Mouse (Mus musculus) testis, adult 2 months (tissue): Measurements from ENCODE around the gene Dhx8. TPM values are rescaled to one million over a fixed set of nuclear protein-coding genes. Genes with fewer than 3 reads are reported as not detected.

Experiments used
- H3K27ac ChIP-seq: fragments of 200-500 bp; 2 replicates; pipeline ENCODE4 v1.5.1; 2012; ENCODE audit warnings: low read depth, low read length; ENCODE audit not compliant: control insufficient read depth, insufficient read depth
- H3K27me3 ChIP-seq: fragments of 200-500 bp; 2 replicates; pipeline ENCODE4 v1.6.1; 2012; ENCODE audit warnings: mild to moderate bottlenecking, low read length, moderate library complexity; ENCODE audit not compliant: control insufficient read depth, insufficient read depth
- H3K36me3 ChIP-seq: fragments of 200-500 bp; 2 replicates; pipeline ENCODE4 v1.6.1; 2012; ENCODE audit warnings: mild to moderate bottlenecking, low read length; ENCODE audit not compliant: control insufficient read depth, insufficient read depth
- H3K4me1 ChIP-seq: fragments of 200-500 bp; 2 replicates; pipeline ENCODE4 v1.6.1; 2012; ENCODE audit warnings: low read length; ENCODE audit not compliant: control insufficient read depth, insufficient read depth
- H3K4me3 ChIP-seq: fragments of 200-500 bp; 2 replicates; pipeline ENCODE4 v1.5.1; 2012; ENCODE audit warnings: low read depth, mild to moderate bottlenecking, low read length, moderate library complexity, mixed read lengths; ENCODE audit not compliant: control insufficient read depth
- CTCF ChIP-seq: fragments of 200-500 bp; IDR thresholded peaks from 2 replicates; pipeline ENCODE4 v1.5.1; 2012; ENCODE audit warnings: low read depth, mild to moderate bottlenecking, inconsistent platforms, low read length, moderate library complexity; ENCODE audit not compliant: control insufficient read depth, insufficient read depth, insufficient replicate concordance
- POLR2A ChIP-seq: fragments of 200-500 bp; IDR thresholded peaks from 2 replicates; pipeline ENCODE4 v1.6.1; 2012; ENCODE audit warnings: low read depth, mild to moderate bottlenecking, inconsistent platforms, low read length, moderate library complexity; ENCODE audit not compliant: control insufficient read depth
- polyA plus RNA-seq: library from polyadenylated mRNA; depleted of rRNA; stranded (reverse); fragments of >200 nt; gene quantifications from 2 replicates; pipeline ENCODE4 v1.2.3, GENCODE M21; 2012

Gene Dhx8
- polyA plus RNA-seq, 1 experiment, result 21.0 TPM

DNA sequence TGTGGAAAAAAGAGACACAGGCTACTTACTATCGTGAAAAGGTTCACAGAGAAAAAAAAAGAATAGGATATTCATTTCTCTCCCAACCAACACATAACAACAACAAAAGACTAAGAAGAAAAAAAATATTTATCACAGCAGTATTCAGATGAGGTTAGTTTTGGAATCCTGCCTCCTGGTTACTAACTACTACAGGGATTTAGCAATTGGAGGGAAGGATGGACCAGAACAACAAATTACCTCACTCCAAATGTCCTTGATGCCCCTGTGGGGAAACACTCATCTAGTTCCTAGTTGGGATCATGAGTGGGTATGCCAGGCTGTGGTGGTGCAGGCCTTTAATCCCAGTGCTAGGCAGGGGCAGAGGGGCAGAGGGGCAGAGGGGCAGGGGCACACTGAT is 33.2 kb upstream of the Dhx8 start:
- Histone ChIP-seq H3K36me3 (no peaks in the 10 kb centered on the region), H3K27ac (no peak overlapping the region), H3K4me3 (no peak overlapping the region), H3K4me1 (peaks cover 6% of the 10 kb centered on the region; the same call in 1 of the 2 replicates), H3K27me3 (no peaks in the 10 kb centered on the region)
- no peak for TF ChIP-seq CTCF
- no peak for TF ChIP-seq POLR2A

DNA sequence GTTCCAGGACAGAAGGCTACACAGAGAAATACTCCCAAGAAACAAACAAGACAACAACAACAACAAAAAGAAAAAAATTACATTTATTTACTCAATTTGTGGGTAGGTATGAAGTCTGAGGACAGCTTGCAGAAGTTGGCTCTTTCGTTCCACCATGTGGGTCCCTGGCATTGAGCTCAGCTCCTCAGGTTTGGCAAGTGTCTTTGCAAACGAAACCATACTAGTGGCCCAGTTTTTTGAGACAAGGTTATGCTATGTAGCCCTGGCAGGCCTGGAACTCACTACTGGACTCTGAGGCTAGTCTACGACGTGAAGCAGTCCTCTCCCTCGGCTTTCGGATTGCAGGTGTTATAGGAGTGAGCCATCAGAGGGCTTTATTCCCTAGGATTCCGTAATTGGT is 32.7 kb upstream of the Dhx8 start:
- TF ChIP-seq POLR2A, result no peak
- no peak for TF ChIP-seq CTCF
- H3K4me3 ChIP-seq, result no peak overlapping the region
- H3K4me1 ChIP-seq, result peaks cover 6% of the 10 kb centered on the region; the same call in 1 of the 2 replicates
- H3K27me3 ChIP-seq, result no peaks in the 10 kb centered on the region
- peak overlapping the region; percentile 2 for H3K27ac ChIP-seq
- H3K36me3 ChIP-seq, result no peaks in the 10 kb centered on the region

GRCm38 (mm10) chr11:101700446-101700845 is 32.3 kb upstream of the Dhx8 start:
- Histone ChIP-seq H3K4me3 (no peak overlapping the region), H3K4me1 (peaks cover 6% of the 10 kb centered on the region; the same call in 1 of the 2 replicates), H3K27me3 (no peaks in the 10 kb centered on the region), H3K27ac (peak overlapping the region; percentile 59), H3K36me3 (no peaks in the 10 kb centered on the region)
- no peak for TF ChIP-seq POLR2A
- TF ChIP-seq CTCF, result no peak

DNA sequence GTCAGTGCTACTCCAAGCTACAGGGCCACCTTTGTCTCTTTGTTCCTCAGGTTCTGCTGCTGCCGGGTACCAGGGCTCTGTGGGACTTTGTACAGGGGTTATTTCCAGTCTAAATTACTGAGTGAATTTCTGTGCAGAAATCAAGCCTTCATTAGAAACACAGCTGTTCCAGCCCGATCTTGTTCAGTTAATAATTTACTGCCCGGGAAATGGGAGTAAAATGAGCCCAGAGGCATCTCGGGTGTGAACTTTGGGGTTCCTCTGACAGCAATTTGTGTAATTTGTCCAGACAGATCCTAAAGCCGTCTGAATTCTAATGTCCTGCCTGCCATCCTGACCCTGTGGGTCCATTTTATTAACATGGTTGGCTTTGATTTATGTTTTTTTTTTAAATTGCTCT is 28.6 kb upstream of the Dhx8 start:
- TF ChIP-seq CTCF, result no peak
- TF ChIP-seq POLR2A, result no peak
- H3K4me1 ChIP-seq, result peaks cover 2% of the 10 kb centered on the region; the same call in 1 of the 2 replicates
- H3K27ac ChIP-seq, result no peak overlapping the region
- no peaks in the 10 kb centered on the region for H3K27me3 ChIP-seq
- no peaks in the 10 kb centered on the region for H3K36me3 ChIP-seq
- H3K4me3 ChIP-seq, result no peak overlapping the region

GRCm38 (mm10) chr11:101706764-101707448 is 25.8 kb upstream of the Dhx8 start:
- no peaks in the 10 kb centered on the region for H3K4me1 ChIP-seq
- no peak for TF ChIP-seq CTCF
- TF ChIP-seq POLR2A, result no peak
- H3K36me3 ChIP-seq, result no peaks in the 10 kb centered on the region
- no peak overlapping the region for H3K4me3 ChIP-seq
- H3K27ac ChIP-seq, result no peak overlapping the region
- H3K27me3 ChIP-seq, result no peaks in the 10 kb centered on the region

DNA sequence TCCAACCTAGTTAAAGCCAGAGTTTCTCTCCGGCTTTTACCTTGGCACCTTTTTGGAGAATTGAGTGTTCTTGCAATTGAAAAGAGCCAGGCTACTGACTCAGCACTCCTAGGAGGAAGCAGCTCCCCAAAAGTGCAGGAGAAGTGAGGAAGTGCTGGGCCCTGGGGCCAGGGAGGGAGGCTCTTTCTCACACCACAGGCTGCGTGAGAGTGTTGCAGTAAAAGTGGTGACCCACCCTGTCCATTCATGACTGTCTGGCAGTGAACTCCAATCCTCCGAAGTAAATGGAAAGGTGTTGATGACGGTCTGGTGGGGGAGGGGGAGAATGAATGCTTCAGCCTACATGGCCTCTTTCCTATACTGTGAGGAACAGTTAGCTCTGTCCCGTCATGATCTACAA is 24.2 kb upstream of the Dhx8 start:
- TF ChIP-seq POLR2A (no peak), CTCF (no peak)
- Histone ChIP-seq H3K27ac (no peak overlapping the region), H3K4me1 (no peaks in the 10 kb centered on the region), H3K36me3 (no peaks in the 10 kb centered on the region), H3K27me3 (no peaks in the 10 kb centered on the region), H3K4me3 (no peak overlapping the region)

- H3K36me3 ChIP-seq, result no peaks in the 10 kb centered on the region
- no peak overlapping the region for H3K27ac ChIP-seq
- H3K4me3 ChIP-seq, result no peak overlapping the region
- no peak for TF ChIP-seq POLR2A
- TF ChIP-seq CTCF, result no peak
- no peaks in the 10 kb centered on the region for H3K27me3 ChIP-seq
- H3K4me1 ChIP-seq, result no peaks in the 10 kb centered on the region
These were observed 19.9 kb upstream of the Dhx8 start for GRCm38 (mm10) chr11:101712811-101713210.

- Histone ChIP-seq H3K27ac (no peak overlapping the region), H3K4me3 (no peak overlapping the region), H3K27me3 (no peaks in the 10 kb centered on the region), H3K36me3 (no peaks in the 10 kb centered on the region), H3K4me1 (no peaks in the 10 kb centered on the region)
- TF ChIP-seq POLR2A (no peak), CTCF (no peak)
These were observed 18.7 kb upstream of the Dhx8 start for GRCm38 (mm10) chr11:101714012-101714411.
